In genomic region chr1:160714685-160715084, GRCm38 (mm10) we compare ENCODE assay signal across 8 mouse cellular contexts.
DNase-seq lines count a peak whose midpoint lies in the region; ATAC-seq lines count a peak whose summit lies in the region.

No protein-coding gene starts in this region.

- DNase-seq in adrenal gland, postnatal 14 days: peak; percentile 5
- no peak for DNase-seq in adrenal gland, postnatal 36 days
- peak; percentile 10 for DNase-seq in left cerebral cortex, adult 11 months (ENCODE audit: low spot score)
- DNase-seq in left cerebral cortex, adult 8-10 months (ENCODE audit: low spot score in 2 of 2): no peak
- DNase-seq in embryo, embryonic 10.5 days (ENCODE audit: low spot score): peak; percentile 45
- peak; percentile 22 to 49 for DNase-seq in left cerebral cortex, postnatal 10 days (ENCODE audit: extremely low spot score in 1 of 2, low spot score in 2 of 2)
- no peak for DNase-seq in adrenal gland, postnatal 25 days

- intact Hi-C loops in left cerebral cortex, postnatal 10 days (cut with DNase I): loop anchor here (5.0 to 10.0 kb wide), 3 partner anchors 152 to 490 kb away; no protein-coding TSS in a partner anchor

- no peak for ATAC-seq in megakaryocyte, adult 5-6 weeks (ENCODE audit: poor library complexity, severe bottlenecking)

Comparison
In these comparisons a context has a peak if more than half of its experiments do, and no peak if none do; other contexts are left out.
1. DNase-seq: peak in adrenal gland, postnatal 14 days (single experiment), left cerebral cortex, adult 11 months (single experiment), embryo, embryonic 10.5 days (single experiment) and left cerebral cortex, postnatal 10 days (2 of 2); none in adrenal gland, postnatal 36 days (0 of 2), left cerebral cortex, adult 8-10 months (0 of 2) and adrenal gland, postnatal 25 days (single experiment).